Mouse (Mus musculus): ENCODE data around the gene Spns3. TPM values are rescaled to one million over a fixed set of nuclear protein-coding genes. Genes with fewer than 3 reads are reported as not detected.
A peak's percentile ranks its signal among the peaks of the same experiment; 100 is the strongest.

The Spns3 gene
- polyA plus RNA-seq, 1 experiment from 2014 or later: 0.75 TPM

DNA sequence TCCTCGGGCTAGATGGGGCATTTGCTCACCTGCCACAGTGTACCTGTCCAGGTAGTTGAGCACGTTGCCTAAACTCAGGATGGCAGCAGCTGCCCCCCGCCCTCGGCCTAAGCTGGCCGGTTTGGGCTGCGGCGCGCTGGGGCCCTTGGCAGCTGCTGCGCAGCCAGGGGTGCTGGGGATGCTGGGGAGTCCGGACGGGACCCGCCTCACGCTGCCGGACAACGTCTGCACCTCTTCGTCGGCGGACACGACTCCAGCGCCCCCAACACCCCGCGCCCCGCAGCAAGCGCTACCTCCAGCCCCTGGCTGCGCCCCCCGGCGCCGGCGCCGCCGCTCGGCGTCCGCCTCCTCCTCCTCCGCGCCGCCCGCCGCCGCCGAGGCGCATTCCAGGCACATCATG lies 60.9 kb downstream of the Spns3 start:
- H3K9ac ChIP-seq (ENCODE audit: low read length): peak overlapping the region; percentile 61
- peak overlapping the region; percentile 50 for H3K4me3 ChIP-seq (ENCODE audit: low read depth, low read length)
- no peaks in the 10 kb centered on the region for H3K27me3 ChIP-seq (ENCODE audit: control insufficient read depth, insufficient read depth, low read length)
- no peak for DNase-seq (ENCODE audit: low spot score)
- TF ChIP-seq CTCF (IDR thresholded peaks at IDR 0.05; ENCODE audit: low read depth) (no peak), EP300 (optimal IDR thresholded peaks at IDR 0.05) (no peak)
- H3K27ac ChIP-seq (replicated peaks): peak overlapping the region; percentile 56; the same call in 1 of the 2 replicates
- H3K4me2 ChIP-seq (replicated peaks; ENCODE audit: low read depth): peak overlapping the region; percentile 94
- peaks cover 6% of the 10 kb centered on the region; the same call in 1 of the 2 replicates for H3K4me1 ChIP-seq (replicated peaks; ENCODE audit: control insufficient read depth, insufficient read depth)
- no peaks in the 10 kb centered on the region for H3K36me3 ChIP-seq (ENCODE audit: control insufficient read depth, insufficient read depth, low read length)
- ATAC-seq (ENCODE audit: low FRiP score, low TSS enrichment): no peak
- no peaks in the 10 kb centered on the region for H3K9me3 ChIP-seq (ENCODE audit: control insufficient read depth, low read length)
- 2% methylated on average over 11 of the region's 42 CpGs for WGBS

DNA sequence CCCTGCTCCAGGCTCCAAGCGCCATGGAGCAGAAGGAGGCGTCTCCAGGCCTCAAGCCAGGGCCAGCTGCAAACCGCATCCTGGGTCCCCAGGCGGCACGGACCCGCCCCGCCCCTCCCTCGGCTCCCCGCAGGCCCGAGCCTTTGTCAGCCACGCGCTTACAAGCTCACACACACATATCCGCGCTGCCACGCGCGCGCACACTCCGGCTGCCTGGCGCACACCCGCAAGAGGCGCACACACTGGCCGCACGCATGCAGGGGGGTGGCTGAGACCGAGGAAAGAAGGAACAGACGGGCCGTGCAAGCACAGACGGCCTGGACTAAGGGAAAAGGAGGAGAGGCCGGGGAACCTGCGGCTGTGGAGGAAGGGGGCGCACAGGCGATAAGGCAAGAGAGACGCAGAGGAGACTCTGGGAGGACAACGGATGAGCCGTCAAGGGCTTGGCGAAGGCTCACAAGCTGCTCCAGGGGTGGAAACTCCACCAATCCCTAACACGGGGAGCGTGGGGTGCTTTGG lies 61.5 kb downstream of the Spns3 start:
- peak overlapping the region; percentile 56 for H3K27ac ChIP-seq (replicated peaks)
- H3K4me3 ChIP-seq (ENCODE audit: low read depth, low read length): peak overlapping the region; percentile 50
- WGBS: under 1% methylated on average over 37 of the region's 38 CpGs
- DNase-seq (ENCODE audit: low spot score) (peak; percentile 62), ATAC-seq (ENCODE audit: low FRiP score, low TSS enrichment) (peak; percentile 28)
- no peaks in the 10 kb centered on the region for H3K36me3 ChIP-seq (ENCODE audit: control insufficient read depth, insufficient read depth, low read length)
- peaks cover 6% of the 10 kb centered on the region; the same call in 1 of the 2 replicates for H3K4me1 ChIP-seq (replicated peaks; ENCODE audit: control insufficient read depth, insufficient read depth)
- no peaks in the 10 kb centered on the region for H3K27me3 ChIP-seq (ENCODE audit: control insufficient read depth, insufficient read depth, low read length)
- no peaks in the 10 kb centered on the region for H3K9me3 ChIP-seq (ENCODE audit: control insufficient read depth, low read length)
- no peak for TF ChIP-seq CTCF (IDR thresholded peaks at IDR 0.05; ENCODE audit: low read depth)
- TF ChIP-seq EP300 (optimal IDR thresholded peaks at IDR 0.05): no peak
- peak overlapping the region; percentile 94 for H3K4me2 ChIP-seq (replicated peaks; ENCODE audit: low read depth)
- H3K9ac ChIP-seq (ENCODE audit: low read length): peak overlapping the region; percentile 61

- H3K4me2 ChIP-seq (replicated peaks; ENCODE audit: low read depth): peak overlapping the region; percentile 20; the same call in 1 of the 2 replicates
- TF ChIP-seq EP300 (optimal IDR thresholded peaks at IDR 0.05) (no peak), CTCF (IDR thresholded peaks at IDR 0.05; ENCODE audit: low read depth) (no peak)
- no peaks in the 10 kb centered on the region for H3K27me3 ChIP-seq (ENCODE audit: control insufficient read depth, insufficient read depth, low read length)
- DNase-seq (ENCODE audit: low spot score): no peak
- peaks cover 6% of the 10 kb centered on the region; the same call in 1 of the 2 replicates for H3K4me1 ChIP-seq (replicated peaks; ENCODE audit: control insufficient read depth, insufficient read depth)
- no peak for ATAC-seq (ENCODE audit: low FRiP score, low TSS enrichment)
- peak overlapping the region; percentile 50 for H3K4me3 ChIP-seq (ENCODE audit: low read depth, low read length)
- H3K27ac ChIP-seq (replicated peaks): peak overlapping the region; percentile 30; the same call in 1 of the 2 replicates
- WGBS: 94% methylated on average over 2 of the region's 2 CpGs
- H3K9ac ChIP-seq (ENCODE audit: low read length): no peak overlapping the region
- no peaks in the 10 kb centered on the region for H3K9me3 ChIP-seq (ENCODE audit: control insufficient read depth, low read length)
- no peaks in the 10 kb centered on the region for H3K36me3 ChIP-seq (ENCODE audit: control insufficient read depth, insufficient read depth, low read length)
Measured at GRCm38 (mm10) chr11:72487739-72488138, 62.6 kb downstream of the Spns3 start.

GRCm38 (mm10) chr11:72487171-72487570 lies 63.1 kb downstream of the Spns3 start:
- WGBS: 57% methylated on average over 4 of the region's 5 CpGs
- Histone ChIP-seq H3K27me3 (ENCODE audit: control insufficient read depth, insufficient read depth, low read length) (no peaks in the 10 kb centered on the region), H3K4me3 (ENCODE audit: low read depth, low read length) (no peak overlapping the region), H3K4me2 (replicated peaks; ENCODE audit: low read depth) (peak overlapping the region; percentile 20; the same call in 1 of the 2 replicates), H3K27ac (replicated peaks) (peak overlapping the region; percentile 30; the same call in 1 of the 2 replicates), H3K36me3 (ENCODE audit: control insufficient read depth, insufficient read depth, low read length) (no peaks in the 10 kb centered on the region), H3K4me1 (replicated peaks; ENCODE audit: control insufficient read depth, insufficient read depth) (peaks cover 6% of the 10 kb centered on the region; the same call in 1 of the 2 replicates), H3K9ac (ENCODE audit: low read length) (no peak overlapping the region), H3K9me3 (ENCODE audit: control insufficient read depth, low read length) (no peaks in the 10 kb centered on the region)
- no peak for TF ChIP-seq EP300 (optimal IDR thresholded peaks at IDR 0.05)
- TF ChIP-seq CTCF (IDR thresholded peaks at IDR 0.05; ENCODE audit: low read depth): no peak
- DNase-seq (ENCODE audit: low spot score) (no peak), ATAC-seq (ENCODE audit: low FRiP score, low TSS enrichment) (no peak)

DNA sequence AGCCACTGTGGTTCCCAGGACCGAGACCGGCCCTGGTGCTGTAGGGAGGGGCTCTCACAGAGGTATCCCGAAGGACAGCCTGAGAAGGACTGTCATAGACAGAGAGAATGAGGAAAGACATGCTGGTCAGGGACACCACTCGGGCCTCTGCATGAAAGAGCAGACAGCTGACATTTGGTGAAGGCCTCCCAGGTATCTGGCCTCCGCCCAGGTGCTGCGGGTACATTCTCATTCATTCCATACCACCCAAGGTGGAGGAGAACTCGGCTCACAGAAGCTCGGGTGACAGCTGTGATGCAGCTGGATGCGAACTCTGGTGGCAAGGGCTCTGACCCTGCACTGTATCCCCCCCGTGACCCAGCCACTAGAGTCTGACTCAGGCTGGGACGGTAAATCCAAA lies 64.3 kb downstream of the Spns3 start:
- WGBS: 71% methylated on average over 11 of the region's 11 CpGs
- no peak overlapping the region for H3K4me2 ChIP-seq (replicated peaks; ENCODE audit: low read depth)
- H3K27ac ChIP-seq (replicated peaks): peak overlapping the region; percentile 30; the same call in 1 of the 2 replicates
- TF ChIP-seq CTCF (IDR thresholded peaks at IDR 0.05; ENCODE audit: low read depth) (no peak), EP300 (optimal IDR thresholded peaks at IDR 0.05) (no peak)
- peaks cover 6% of the 10 kb centered on the region; the same call in 1 of the 2 replicates for H3K4me1 ChIP-seq (replicated peaks; ENCODE audit: control insufficient read depth, insufficient read depth)
- DNase-seq (ENCODE audit: low spot score) (no peak), ATAC-seq (ENCODE audit: low FRiP score, low TSS enrichment) (no peak)
- no peaks in the 10 kb centered on the region for H3K36me3 ChIP-seq (ENCODE audit: control insufficient read depth, insufficient read depth, low read length)
- no peak overlapping the region for H3K9ac ChIP-seq (ENCODE audit: low read length)
- no peak overlapping the region for H3K4me3 ChIP-seq (ENCODE audit: low read depth, low read length)
- H3K27me3 ChIP-seq (ENCODE audit: control insufficient read depth, insufficient read depth, low read length): no peaks in the 10 kb centered on the region
- no peaks in the 10 kb centered on the region for H3K9me3 ChIP-seq (ENCODE audit: control insufficient read depth, low read length)

DNA sequence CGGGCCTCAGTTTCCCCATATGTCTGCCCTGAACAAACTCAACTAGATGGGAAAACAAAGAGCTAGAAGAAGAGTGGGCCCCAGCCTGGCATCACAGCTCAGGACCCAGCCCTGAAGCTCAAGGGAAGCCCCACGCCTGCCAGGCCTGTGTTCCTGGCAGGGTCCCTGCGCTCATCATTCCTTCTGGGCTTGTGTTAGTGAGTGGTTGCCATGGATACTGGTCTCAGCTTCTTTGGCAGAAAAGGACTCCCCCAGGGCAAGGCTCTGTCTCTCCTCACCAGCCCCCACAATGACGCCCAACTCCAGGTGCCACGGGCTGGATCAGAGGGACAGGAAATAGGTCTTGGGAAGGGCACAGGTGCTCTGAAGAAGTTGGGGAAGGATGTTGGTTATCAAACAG lies 65.1 kb downstream of the Spns3 start:
- 54% methylated on average over 5 of the region's 5 CpGs for WGBS

More for the DNA sequence above, 65.1 kb downstream of the Spns3 start:
- H3K27ac ChIP-seq (replicated peaks): peak overlapping the region; percentile 30; the same call in 1 of the 2 replicates
- no peak overlapping the region for H3K4me3 ChIP-seq (ENCODE audit: low read depth, low read length)
- H3K4me1 ChIP-seq (replicated peaks; ENCODE audit: control insufficient read depth, insufficient read depth): peaks cover 6% of the 10 kb centered on the region; the same call in 1 of the 2 replicates
- no peak for DNase-seq (ENCODE audit: low spot score)
- H3K9me3 ChIP-seq (ENCODE audit: control insufficient read depth, low read length): no peaks in the 10 kb centered on the region
- H3K27me3 ChIP-seq (ENCODE audit: control insufficient read depth, insufficient read depth, low read length): no peaks in the 10 kb centered on the region
- H3K4me2 ChIP-seq (replicated peaks; ENCODE audit: low read depth): no peak overlapping the region
- no peak overlapping the region for H3K9ac ChIP-seq (ENCODE audit: low read length)
- H3K36me3 ChIP-seq (ENCODE audit: control insufficient read depth, insufficient read depth, low read length): no peaks in the 10 kb centered on the region
- TF ChIP-seq EP300 (optimal IDR thresholded peaks at IDR 0.05): no peak
- no peak for TF ChIP-seq CTCF (IDR thresholded peaks at IDR 0.05; ENCODE audit: low read depth)
- no peak for ATAC-seq (ENCODE audit: low FRiP score, low TSS enrichment)
